Mouse (Mus musculus): Measurements from ENCODE around the gene Ncs1. TPM values are rescaled to one million over a fixed set of nuclear protein-coding genes. Genes with fewer than 3 reads are reported as not detected.

Gene Ncs1
- polyA plus RNA-seq, 1 experiment from 2014 or later, result 51.7 TPM

- Histone ChIP-seq H3K9me3 (ENCODE audit: control insufficient read depth, low read length) (no peaks in the 10 kb centered on the region), H3K4me2 (ENCODE audit: low read length) (no peak overlapping the region), H3K4me1 (ENCODE audit: control insufficient read depth in 2 of 2, insufficient read depth in 2 of 2, low read length in 2 of 2) (peaks cover 52 to 75% of the 10 kb centered on the region in 2 experiments), H3K27me3 (ENCODE audit: control insufficient read depth, insufficient read depth, low read length) (no peaks in the 10 kb centered on the region), H3K9ac (ENCODE audit: low read length) (no peak overlapping the region), H3K36me3 (ENCODE audit: control insufficient read depth, insufficient read depth, low read length) (0 out of 2 replicates have a peak, but pooled peaks cover under 1% of the 10 kb centered on the region), H3K27ac (replicated peaks in 1 of 2; ENCODE audit: control insufficient read depth in 1 of 2, insufficient read depth in 1 of 2, low read depth in 2 of 2, low read length in 2 of 2) (peak overlapping the region; percentile 82 to 97), H3K4me3 (ENCODE audit: control insufficient read depth in 1 of 2, insufficient read depth in 1 of 2, low read depth in 1 of 2, low read length in 2 of 2) (no peak overlapping the region)
- ATAC-seq (ENCODE audit: insufficient number of reproducible peaks, insufficient read depth, low FRiP score, low read depth), result no peak
- 84% methylated on average over 3 of the region's 3 CpGs for WGBS
These were observed 9.2 kb downstream of the Ncs1 start for GRCm38 (mm10) chr2:31254806-31255205.

DNA sequence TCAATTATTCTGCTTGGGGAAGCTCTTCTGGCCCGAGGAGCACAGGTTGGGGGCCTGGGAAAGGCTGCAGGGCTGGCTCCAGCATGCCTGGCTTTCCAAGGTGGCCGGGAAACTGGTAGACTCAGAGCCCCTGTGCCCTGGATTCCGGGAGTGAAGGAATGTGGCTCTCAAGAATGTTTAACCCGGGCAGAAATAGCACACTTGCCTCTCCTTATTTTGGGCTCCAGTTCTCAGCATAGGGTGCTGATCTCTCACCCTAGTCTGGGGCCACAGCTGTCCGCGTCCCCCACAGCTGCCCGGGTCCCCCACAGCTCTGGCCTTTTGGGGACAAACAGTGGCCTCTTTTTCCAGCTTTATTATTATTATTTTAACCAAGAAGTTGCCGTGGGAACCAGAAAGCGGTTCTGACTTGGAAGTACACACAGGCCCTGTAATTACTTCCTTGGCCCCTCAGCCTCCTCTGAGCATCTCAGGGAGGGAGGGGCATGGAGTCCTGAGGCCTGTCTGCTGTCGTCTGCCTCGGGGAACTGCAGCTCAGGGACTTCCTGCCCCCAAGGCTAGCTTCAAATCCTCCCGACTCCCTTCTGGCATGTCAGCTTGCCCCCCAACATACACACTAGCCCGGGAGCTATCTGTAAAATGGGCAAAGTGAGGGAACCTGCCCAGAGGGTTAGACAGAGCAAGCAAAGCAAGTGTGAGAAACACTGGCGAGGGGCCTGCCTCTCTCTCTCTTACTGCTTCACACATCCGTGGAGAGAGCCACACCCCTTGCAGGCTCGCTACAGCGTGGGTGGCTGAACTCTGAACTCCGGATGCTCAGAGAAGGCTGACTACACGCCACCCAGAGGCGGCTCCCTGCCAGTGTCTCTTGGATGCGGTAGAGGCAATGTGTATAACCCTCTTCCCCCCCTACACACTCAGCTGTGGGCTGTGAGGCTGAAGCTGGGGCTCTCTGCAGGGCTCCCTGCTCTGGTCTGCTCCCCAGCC lies 10.6 kb downstream of the Ncs1 start:
- peak overlapping the region; percentile 65 for H3K9ac ChIP-seq (ENCODE audit: low read length)
- H3K27me3 ChIP-seq (ENCODE audit: control insufficient read depth, insufficient read depth, low read length), result no peaks in the 10 kb centered on the region
- 0 out of 2 replicates have a peak, but pooled peaks have one; percentile 11 for ATAC-seq (ENCODE audit: insufficient number of reproducible peaks, insufficient read depth, low FRiP score, low read depth)
- H3K4me3 ChIP-seq (ENCODE audit: control insufficient read depth in 1 of 2, insufficient read depth in 1 of 2, low read depth in 1 of 2, low read length in 2 of 2), result peak overlapping the region in 1 of 2 experiments; percentile 4; a peak in 1 of 4 replicates
- no peaks in the 10 kb centered on the region for H3K9me3 ChIP-seq (ENCODE audit: control insufficient read depth, low read length)
- H3K27ac ChIP-seq (replicated peaks in 1 of 2; ENCODE audit: control insufficient read depth in 1 of 2, insufficient read depth in 1 of 2, low read depth in 2 of 2, low read length in 2 of 2), result peak overlapping the region; percentile 82 to 97
- WGBS, result 12% methylated on average over 21 of the region's 21 CpGs
- peaks cover 62 to 76% of the 10 kb centered on the region in 2 experiments for H3K4me1 ChIP-seq (ENCODE audit: control insufficient read depth in 2 of 2, insufficient read depth in 2 of 2, low read length in 2 of 2)
- H3K4me2 ChIP-seq (ENCODE audit: low read length), result peak overlapping the region; percentile 66
- no peaks in the 10 kb centered on the region for H3K36me3 ChIP-seq (ENCODE audit: control insufficient read depth, insufficient read depth, low read length)

DNA sequence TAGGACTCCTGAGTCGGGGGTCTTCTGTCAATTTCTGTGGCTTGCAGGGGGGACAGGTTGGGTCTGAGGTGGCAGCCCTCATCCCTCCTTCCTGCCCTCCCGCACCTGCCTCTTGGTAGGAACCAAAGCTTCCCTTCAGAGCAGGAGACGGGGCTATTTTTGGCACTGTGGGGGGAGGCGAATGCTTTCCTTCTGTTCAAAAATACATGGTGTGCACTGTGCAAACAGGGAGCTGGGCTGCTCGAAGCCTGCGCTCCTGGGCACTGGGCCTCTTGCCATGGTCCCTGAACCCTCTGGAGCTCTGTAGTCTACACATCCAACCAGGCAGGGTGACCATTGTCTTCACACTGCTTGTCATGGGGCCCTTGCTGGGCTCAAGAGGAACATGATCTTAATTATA lies 11.5 kb downstream of the Ncs1 start:
- WGBS, result 32% methylated on average over 6 of the region's 6 CpGs
- H3K4me1 ChIP-seq (ENCODE audit: control insufficient read depth in 2 of 2, insufficient read depth in 2 of 2, low read length in 2 of 2), result peaks cover 62 to 74% of the 10 kb centered on the region in 2 experiments
- H3K36me3 ChIP-seq (ENCODE audit: control insufficient read depth, insufficient read depth, low read length), result 0 out of 2 replicates have a peak, but pooled peaks cover 4% of the 10 kb centered on the region
- H3K27ac ChIP-seq (replicated peaks in 1 of 2; ENCODE audit: control insufficient read depth in 1 of 2, insufficient read depth in 1 of 2, low read depth in 2 of 2, low read length in 2 of 2), result peak overlapping the region; percentile 82 to 97
- peak overlapping the region; percentile 66 for H3K4me2 ChIP-seq (ENCODE audit: low read length)
- no peaks in the 10 kb centered on the region for H3K27me3 ChIP-seq (ENCODE audit: control insufficient read depth, insufficient read depth, low read length)
- H3K9ac ChIP-seq (ENCODE audit: low read length), result peak overlapping the region; percentile 65
- no peaks in the 10 kb centered on the region for H3K9me3 ChIP-seq (ENCODE audit: control insufficient read depth, low read length)
- H3K4me3 ChIP-seq (ENCODE audit: control insufficient read depth in 1 of 2, insufficient read depth in 1 of 2, low read depth in 1 of 2, low read length in 2 of 2), result peak overlapping the region in 1 of 2 experiments; percentile 4; a peak in 1 of 4 replicates
- ATAC-seq (ENCODE audit: insufficient number of reproducible peaks, insufficient read depth, low FRiP score, low read depth), result peak; percentile 40; the same call in 1 of the 2 replicates

- H3K4me1 ChIP-seq (ENCODE audit: control insufficient read depth in 2 of 2, insufficient read depth in 2 of 2, low read length in 2 of 2), result peaks cover 77 to 87% of the 10 kb centered on the region in 2 experiments
- no peaks in the 10 kb centered on the region for H3K27me3 ChIP-seq (ENCODE audit: control insufficient read depth, insufficient read depth, low read length)
- no peaks in the 10 kb centered on the region for H3K9me3 ChIP-seq (ENCODE audit: control insufficient read depth, low read length)
- peak overlapping the region; percentile 66 for H3K4me2 ChIP-seq (ENCODE audit: low read length)
- 0 out of 2 replicates have a peak, but pooled peaks cover 4% of the 10 kb centered on the region for H3K36me3 ChIP-seq (ENCODE audit: control insufficient read depth, insufficient read depth, low read length)
- WGBS, result 8% methylated on average over 22 of the region's 22 CpGs
- peak overlapping the region; percentile 94 to 97 for H3K27ac ChIP-seq (replicated peaks in 1 of 2; ENCODE audit: control insufficient read depth in 1 of 2, insufficient read depth in 1 of 2, low read depth in 2 of 2, low read length in 2 of 2)
- H3K4me3 ChIP-seq (ENCODE audit: control insufficient read depth in 1 of 2, insufficient read depth in 1 of 2, low read depth in 1 of 2, low read length in 2 of 2), result peak overlapping the region; percentile 38 to 61
- peak overlapping the region; percentile 59 for H3K9ac ChIP-seq (ENCODE audit: low read length)
- ATAC-seq (ENCODE audit: insufficient number of reproducible peaks, insufficient read depth, low FRiP score, low read depth), result peak; percentile 69
These were observed 13.2 kb downstream of the Ncs1 start for GRCm38 (mm10) chr2:31258609-31259366.

DNA sequence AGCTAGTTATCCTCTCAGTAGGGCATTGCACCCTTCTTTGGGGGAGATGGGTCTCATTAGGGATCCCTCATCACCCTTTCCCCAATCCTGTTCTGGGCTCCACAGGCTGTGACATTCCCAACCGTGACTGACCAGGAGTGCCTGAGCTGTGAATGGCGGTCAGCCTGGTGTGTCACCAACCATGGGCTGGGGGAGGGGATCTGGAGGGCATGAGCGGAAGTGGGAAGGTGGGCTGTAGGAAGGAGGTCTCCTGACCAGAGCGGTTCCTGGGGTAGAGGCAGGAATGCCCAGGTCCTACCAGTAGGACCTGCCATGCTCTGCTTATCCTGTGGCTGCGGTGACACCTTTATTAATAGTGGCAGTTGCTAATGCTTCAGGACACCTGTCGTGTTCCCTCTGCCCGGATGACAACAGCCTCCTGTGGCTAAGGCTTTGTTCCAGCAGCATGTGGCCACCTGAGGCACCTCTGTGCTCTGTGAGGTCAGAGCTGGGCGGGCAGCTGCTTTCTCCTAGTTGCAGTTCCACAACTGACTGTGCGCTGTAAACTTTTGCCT lies 13.8 kb downstream of the Ncs1 start:
- peak overlapping the region; percentile 38 to 61 for H3K4me3 ChIP-seq (ENCODE audit: control insufficient read depth in 1 of 2, insufficient read depth in 1 of 2, low read depth in 1 of 2, low read length in 2 of 2)
- no peak; the same call in 1 of the 2 replicates for ATAC-seq (ENCODE audit: insufficient number of reproducible peaks, insufficient read depth, low FRiP score, low read depth)
- H3K4me1 ChIP-seq (ENCODE audit: control insufficient read depth in 2 of 2, insufficient read depth in 2 of 2, low read length in 2 of 2), result peaks cover 83 to 87% of the 10 kb centered on the region in 2 experiments
- 0 out of 2 replicates have a peak, but pooled peaks cover 4% of the 10 kb centered on the region for H3K36me3 ChIP-seq (ENCODE audit: control insufficient read depth, insufficient read depth, low read length)
- peak overlapping the region; percentile 94 to 97 for H3K27ac ChIP-seq (replicated peaks in 1 of 2; ENCODE audit: control insufficient read depth in 1 of 2, insufficient read depth in 1 of 2, low read depth in 2 of 2, low read length in 2 of 2)
- H3K27me3 ChIP-seq (ENCODE audit: control insufficient read depth, insufficient read depth, low read length), result no peaks in the 10 kb centered on the region
- peak overlapping the region; percentile 59 for H3K9ac ChIP-seq (ENCODE audit: low read length)
- WGBS, result 27% methylated on average over 9 of the region's 9 CpGs
- peak overlapping the region; percentile 66 for H3K4me2 ChIP-seq (ENCODE audit: low read length)
- no peaks in the 10 kb centered on the region for H3K9me3 ChIP-seq (ENCODE audit: control insufficient read depth, low read length)

DNA sequence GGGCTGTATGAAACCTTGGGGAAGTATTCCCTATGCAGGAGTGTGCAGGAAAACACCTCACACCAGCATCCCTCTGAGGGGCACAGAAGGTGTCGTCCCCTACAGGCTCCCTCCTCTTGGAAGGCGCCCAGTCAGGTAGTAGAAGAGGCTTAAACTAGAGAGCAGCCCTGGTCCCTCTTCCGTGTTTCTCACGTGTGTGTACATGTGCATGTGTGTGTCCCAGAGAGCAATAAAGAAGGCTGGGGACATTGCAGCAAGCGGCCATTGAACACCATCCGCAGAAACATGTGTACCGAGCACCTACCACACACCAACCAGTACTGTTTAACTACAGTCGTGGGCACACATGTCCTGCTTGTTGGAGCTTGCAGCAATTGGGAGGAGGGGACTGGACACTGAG lies 14.9 kb downstream of the Ncs1 start:
- no peaks in the 10 kb centered on the region for H3K27me3 ChIP-seq (ENCODE audit: control insufficient read depth, insufficient read depth, low read length)
- H3K36me3 ChIP-seq (ENCODE audit: control insufficient read depth, insufficient read depth, low read length), result 0 out of 2 replicates have a peak, but pooled peaks cover 4% of the 10 kb centered on the region
- H3K27ac ChIP-seq (replicated peaks in 1 of 2; ENCODE audit: control insufficient read depth in 1 of 2, insufficient read depth in 1 of 2, low read depth in 2 of 2, low read length in 2 of 2), result peak overlapping the region; percentile 94 to 97
- H3K4me3 ChIP-seq (ENCODE audit: control insufficient read depth in 1 of 2, insufficient read depth in 1 of 2, low read depth in 1 of 2, low read length in 2 of 2), result no peak overlapping the region
- H3K9ac ChIP-seq (ENCODE audit: low read length), result peak overlapping the region; percentile 39; the same call in 1 of the 2 replicates
- H3K4me2 ChIP-seq (ENCODE audit: low read length), result no peak overlapping the region
- H3K9me3 ChIP-seq (ENCODE audit: control insufficient read depth, low read length), result no peaks in the 10 kb centered on the region
- ATAC-seq (ENCODE audit: insufficient number of reproducible peaks, insufficient read depth, low FRiP score, low read depth), result no peak
- 64% methylated on average over 8 of the region's 8 CpGs for WGBS
- peaks cover 83 to 87% of the 10 kb centered on the region in 2 experiments for H3K4me1 ChIP-seq (ENCODE audit: control insufficient read depth in 2 of 2, insufficient read depth in 2 of 2, low read length in 2 of 2)

GRCm38 (mm10) chr2:31263039-31263461 lies 17.4 kb downstream of the Ncs1 start:
- ATAC-seq (ENCODE audit: insufficient number of reproducible peaks, insufficient read depth, low FRiP score, low read depth), result no peak
- no peak overlapping the region for H3K4me3 ChIP-seq (ENCODE audit: control insufficient read depth in 1 of 2, insufficient read depth in 1 of 2, low read depth in 1 of 2, low read length in 2 of 2)
- no peak overlapping the region for H3K4me2 ChIP-seq (ENCODE audit: low read length)
- peak overlapping the region; percentile 46 for H3K9ac ChIP-seq (ENCODE audit: low read length)
- H3K9me3 ChIP-seq (ENCODE audit: control insufficient read depth, low read length), result no peaks in the 10 kb centered on the region
- peaks cover 71 to 81% of the 10 kb centered on the region in 2 experiments for H3K4me1 ChIP-seq (ENCODE audit: control insufficient read depth in 2 of 2, insufficient read depth in 2 of 2, low read length in 2 of 2)
- H3K36me3 ChIP-seq (ENCODE audit: control insufficient read depth, insufficient read depth, low read length), result 0 out of 2 replicates have a peak, but pooled peaks cover 4% of the 10 kb centered on the region
- H3K27me3 ChIP-seq (ENCODE audit: control insufficient read depth, insufficient read depth, low read length), result no peaks in the 10 kb centered on the region
- peak overlapping the region; percentile 59 to 88 for H3K27ac ChIP-seq (replicated peaks in 1 of 2; ENCODE audit: control insufficient read depth in 1 of 2, insufficient read depth in 1 of 2, low read depth in 2 of 2, low read length in 2 of 2)
- 27% methylated on average over 8 of the region's 8 CpGs for WGBS
